Mouse (Mus musculus) embryo, embryonic 9.5 days (tissue): ENCODE measurements around the gene Dus2.
"Not testable (repeated sequence)": the region's sequence is repeated elsewhere in the genome, so short reads cannot be mapped to it uniquely, and the experiment has no call there.

ENCODE experiments used
- DNase-seq: peaks from one replicate; pipeline ENCODE4 v3.0.0-alpha.2; 2017; ENCODE audit errors: extremely low spot score

The Dus2 gene

DNA sequence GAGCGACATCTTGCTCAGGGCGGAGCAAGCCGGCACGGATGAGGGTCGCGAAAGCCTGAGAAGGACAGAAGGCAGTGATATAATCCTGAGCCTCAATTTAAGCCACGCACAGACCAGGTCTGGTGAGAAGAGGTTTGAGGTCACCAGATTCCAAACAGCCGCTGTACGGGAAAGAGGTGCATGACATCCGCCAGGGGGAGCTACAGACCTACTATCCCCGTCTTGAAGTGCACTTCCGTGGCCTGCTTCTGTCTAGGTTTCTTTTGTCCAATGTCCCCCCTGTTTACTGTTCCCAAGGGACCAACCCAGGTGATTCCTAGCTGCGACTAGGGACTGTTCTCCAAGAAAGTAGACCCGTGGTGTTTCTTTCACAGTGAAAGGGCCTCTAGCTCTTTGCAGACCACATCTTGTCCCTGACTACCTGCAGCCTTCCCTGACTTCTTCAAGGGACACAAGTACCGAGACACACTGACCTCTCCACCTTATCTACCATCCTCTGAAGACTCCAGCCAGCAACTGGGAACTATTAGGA lies at the start of gene Dus2:
TSS of gene Dus2 (plus strand) at position 482 of the 532 bp plus-strand sequence.
- DNase-seq, result peak; percentile 80

DNA sequence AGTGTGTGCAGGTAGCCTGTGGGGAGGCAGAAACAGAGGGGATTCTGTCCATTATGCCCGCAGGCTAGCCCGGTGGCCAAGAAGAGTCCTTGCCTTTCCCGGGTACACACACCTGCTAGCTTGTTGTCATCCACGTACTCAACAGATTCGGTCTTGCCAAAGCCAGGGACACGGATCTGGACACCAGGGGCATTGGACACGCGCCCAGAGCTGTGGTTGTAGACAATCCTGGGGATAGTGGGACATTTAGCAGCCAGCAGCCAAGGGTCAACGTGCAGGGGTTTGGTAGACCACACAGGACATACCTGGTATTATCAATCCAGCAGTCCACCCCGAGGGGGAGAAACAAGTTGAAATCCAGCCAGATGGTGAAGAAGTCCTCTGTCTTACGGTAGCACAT lies 49.1 kb upstream of the Dus2 start:
- DNase-seq, result no peak

DNA sequence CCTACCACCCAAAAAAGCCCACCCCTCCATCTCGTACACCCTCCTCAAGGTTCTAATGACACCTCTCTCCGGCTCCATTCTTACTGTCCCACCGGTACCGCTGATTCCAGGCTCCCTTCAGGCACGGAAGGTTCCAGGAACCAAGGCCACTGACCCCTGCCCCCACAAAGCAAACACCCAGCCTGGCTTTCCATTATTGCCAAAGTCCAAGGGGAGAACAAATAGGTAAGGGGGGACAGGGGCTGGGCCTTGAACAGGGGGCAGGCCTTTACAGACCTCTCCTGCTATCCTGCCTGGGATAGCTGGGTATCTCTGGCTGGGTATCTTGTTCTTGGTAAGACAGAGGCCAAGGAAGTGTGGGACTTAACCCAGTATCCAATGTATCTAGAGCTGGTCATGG lies 48.6 kb upstream of the Dus2 start:
- no peak for DNase-seq

DNA sequence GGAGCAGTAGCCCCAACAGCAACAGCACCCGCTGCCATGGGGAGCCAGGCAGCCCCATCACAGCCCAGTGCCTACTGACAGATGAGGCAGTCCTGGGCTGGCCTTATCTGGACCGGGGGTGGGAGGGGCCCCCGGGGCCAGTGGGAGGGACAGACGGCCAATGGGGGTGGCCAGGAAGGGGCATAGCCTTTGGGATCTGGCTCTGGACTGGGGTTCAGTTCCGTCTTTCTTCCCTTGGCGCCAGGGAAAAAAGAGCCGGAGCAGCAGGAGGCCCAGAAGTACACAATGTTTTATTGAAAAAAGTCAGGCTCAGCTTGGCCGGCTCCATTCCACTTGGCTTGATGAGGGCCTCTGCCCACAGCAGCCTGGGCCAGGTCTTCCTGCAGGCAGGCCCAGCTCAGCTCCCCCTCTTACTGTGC lies 47.8 kb upstream of the Dus2 start, which contains the start of gene Lcat:
TSS of gene Lcat (minus strand) at position 62 of the 419 bp plus-strand sequence.
- no peak for DNase-seq

DNA sequence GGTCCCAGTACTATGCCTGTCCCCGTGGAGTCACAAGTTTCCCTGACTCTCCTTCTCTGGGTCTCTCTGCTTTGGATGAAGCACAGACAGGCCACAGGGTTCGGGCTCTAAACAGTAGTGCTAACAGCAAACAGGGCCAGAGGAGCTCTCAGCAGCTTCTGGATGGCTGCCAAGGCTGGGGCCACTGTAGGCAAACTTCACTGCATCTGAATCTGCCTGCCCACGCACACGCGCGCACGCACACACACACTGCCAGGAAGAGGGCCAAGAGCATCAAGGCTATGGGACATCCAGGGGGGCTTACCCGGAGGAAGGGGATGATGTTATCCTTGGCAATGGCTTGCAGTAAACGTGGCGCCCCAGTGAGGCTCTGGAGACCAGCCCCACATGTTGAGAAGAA lies 41.8 kb upstream of the Dus2 start:
- no peak for DNase-seq

DNA sequence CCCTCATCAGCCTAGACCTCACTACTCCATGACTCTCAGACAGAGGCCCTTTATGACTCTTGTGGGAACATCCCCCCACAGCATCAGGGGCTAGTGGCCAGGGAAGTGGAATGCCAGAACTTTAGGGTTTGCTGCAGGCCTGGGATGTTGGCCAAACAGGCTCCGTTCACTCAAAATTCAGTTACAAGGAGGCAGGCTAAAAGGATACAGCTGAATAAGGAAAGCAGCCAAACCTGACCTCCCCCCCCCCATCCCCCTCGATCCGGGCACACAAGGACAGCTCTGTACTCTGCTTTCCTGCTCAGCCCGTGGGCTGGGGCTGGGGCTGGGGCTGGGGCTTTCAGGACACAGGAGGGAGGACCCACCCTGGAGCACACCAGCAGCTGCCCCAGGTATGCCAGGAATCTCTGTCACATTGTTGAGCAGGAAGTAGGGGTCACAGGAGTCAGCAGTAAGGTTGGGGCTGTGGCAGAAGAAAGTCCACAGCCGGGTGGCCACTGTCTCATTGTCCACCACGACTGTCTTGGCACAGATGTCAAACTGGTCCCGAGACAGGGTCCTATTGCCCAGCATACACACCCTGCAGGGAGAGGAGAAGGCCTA lies 40.0 kb upstream of the Dus2 start:
- DNase-seq, result peak; percentile 19

DNA sequence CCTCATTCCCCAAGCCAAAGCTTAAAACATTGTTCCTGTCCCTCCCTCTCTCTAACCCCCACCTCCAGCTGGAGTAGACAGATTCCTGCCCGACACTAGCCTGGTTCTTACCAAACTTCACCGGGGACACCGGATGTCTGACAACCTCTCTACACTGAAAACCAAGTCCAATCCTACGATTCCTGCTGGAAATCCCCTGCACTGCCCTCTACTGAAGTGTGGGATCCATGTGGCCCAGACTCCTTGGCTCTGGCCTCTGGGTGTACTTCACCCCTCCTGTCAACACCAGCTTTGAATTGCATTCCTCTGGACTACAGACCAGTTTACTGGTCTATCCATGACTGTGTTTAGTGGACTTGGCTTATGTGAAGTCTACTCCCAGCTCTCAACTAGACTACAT lies 34.6 kb upstream of the Dus2 start:
- DNase-seq, result no peak

DNA sequence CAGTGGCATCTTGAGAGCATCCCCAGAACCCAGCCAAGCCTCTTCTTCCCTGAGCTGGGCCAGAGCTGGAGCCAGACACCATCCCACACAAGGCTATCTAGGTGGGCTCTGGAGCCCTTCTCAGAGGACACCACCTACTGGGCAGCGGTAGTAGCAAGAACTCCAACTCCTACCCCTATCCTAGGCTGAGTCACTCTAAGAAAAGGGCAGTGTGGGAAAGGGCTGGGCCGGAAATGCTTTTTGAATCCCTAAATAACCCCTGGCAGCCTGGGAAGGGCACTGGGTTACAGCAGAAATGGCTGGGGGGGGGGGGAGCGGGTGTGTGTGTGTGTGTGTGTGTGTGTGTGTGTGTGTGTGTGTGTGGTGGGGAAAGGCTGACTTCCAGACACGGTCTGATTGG lies 33.3 kb upstream of the Dus2 start:
- no peak for DNase-seq

DNA sequence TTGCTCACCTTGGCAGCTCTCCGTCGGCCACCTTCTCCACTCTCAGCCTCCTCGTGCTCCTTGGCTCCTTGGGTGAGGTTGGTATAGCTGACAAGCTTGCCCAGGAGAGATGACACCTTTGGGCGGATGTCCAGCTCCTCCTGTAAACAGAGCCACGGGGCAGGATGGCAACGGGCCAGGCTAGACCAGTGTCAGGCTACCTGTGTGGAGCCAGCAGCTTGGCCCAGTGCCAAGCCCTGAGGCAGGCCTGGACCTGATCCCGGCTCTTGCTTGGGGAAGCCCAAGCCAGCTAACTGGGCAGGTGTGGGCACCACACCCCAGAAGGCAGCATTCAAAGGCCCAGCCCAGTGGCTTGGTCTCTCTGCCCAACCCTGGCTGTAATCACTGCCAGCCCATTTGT lies 31.8 kb upstream of the Dus2 start:
- DNase-seq, result no peak

DNA sequence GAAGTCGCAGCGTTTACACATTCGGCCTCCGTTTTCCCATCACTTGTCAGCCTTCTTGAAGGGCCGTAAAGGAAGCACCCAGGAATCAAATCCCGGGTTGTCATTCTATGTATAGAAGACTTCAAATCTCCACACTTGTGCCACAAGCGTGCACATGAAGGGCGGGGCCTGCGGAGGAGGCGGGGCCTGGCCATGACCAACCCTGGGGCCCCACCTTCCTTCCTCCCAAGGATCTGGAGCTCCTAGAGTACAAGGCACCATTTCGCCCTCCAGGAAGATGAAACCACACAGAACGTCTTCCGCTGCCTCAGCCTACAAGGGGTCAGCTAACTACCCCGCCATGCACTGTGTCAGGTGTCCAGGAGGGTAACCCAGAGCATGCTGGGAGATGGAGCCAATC lies 30.0 kb upstream of the Dus2 start:
- DNase-seq, result no peak

DNA sequence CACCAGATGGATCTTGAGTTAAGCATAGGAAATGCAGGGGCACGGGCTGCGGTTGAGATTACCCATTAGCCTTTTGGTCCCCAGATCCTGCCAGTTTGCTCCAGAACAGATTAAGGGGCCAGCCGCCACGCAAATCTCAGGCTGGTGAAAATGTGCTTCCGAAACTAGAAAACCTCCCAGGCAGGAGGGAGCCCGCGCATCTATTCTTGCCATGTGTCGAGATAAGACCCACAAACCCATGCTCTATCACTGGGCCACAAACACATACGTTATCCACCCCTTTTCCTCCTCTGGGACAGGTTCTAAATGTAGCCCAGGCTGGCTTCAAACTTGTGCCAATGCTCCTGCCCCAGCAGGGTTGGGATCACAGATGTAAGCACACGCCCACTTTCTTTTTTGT lies 29.6 kb upstream of the Dus2 start:
- DNase-seq, result no peak

DNA sequence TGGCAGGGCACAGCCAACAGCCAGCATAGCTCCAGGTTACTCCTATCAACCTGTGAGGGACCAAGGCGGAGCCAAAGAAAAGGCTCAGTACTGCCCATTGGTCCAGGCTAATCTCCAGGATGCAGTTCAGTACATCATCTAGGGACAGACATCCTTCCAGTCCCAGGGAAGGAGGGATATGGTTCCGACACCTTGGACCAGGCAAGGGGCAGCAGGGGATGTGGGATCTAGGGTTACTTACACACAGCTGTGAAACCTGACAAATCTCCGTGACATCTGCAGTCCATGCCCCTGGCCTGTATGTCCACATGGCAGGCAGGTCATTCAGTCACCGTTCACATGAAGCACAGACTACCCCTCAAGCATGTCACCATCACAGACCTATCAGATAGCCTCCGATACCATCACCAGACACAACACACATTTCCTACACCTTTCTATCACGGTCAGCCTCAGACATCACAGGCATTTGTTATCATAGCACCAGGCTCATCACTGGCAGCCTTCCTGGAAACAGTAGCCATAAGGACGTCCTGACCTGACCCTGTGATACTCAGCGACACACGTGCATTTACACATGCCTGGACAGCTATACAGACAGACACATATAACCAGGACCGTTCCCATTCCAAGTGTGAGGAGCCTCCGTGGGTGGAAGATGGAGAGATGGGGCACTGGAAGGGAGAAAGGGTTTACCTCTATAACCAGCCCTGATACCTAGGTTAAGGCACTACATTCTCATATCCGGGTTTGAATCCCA lies 26.5 kb upstream of the Dus2 start:
- DNase-seq, result no peak

DNA sequence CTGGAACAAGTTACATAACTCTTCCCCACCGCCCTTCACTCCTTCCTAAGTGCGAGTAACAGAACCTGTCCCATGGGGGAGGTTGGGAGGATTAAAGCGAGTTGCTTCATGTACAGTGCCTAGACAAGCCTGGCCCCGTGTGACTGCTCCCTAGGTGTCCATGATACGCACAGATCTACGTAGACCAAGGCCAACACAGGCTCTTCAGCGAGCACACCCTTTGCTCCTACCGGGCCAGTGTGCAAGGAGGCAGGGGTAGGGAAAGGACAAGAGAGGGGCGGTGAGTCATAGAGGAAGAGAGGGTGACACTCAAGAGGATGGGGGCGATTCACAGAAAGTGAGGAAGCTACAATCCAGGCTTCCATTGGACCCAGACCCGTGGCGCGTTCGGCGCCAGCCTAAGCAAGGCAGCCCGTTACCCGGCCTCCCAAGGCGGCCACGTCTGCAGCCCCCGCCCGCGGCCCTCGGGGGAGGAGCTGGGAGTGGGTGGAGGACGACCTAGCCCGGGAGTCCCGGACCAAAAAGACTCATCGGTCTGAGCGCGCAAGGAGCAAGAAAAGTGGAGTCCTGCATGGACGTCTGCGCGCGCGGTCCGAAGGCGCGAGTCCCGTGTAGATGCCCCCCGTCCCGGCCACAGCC lies 25.8 kb upstream of the Dus2 start:
- DNase-seq, result peak; percentile 61

DNA sequence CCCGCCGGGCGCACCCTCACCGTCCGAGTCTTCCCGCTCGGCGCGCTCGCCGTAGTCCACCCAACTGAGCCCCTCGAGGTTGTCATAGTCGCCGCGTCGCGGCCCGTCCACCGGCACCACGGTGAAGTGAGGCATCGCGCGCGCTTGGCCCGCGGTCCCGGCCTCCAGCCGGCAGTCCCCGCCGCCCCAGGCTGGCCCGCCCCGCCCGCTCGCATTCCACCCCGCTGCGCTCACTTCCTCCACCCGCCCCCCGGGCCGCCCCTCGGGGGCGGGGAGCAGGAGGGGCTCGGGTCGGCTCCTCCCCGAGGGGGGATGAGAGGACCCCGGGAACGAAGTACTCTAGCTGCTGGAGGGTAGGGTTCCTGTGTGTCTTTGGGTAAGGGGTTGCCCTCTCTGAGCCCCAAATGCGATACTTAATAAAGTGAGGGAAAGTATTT lies 25.2 kb upstream of the Dus2 start, which contains the start of gene Slc12a4:
TSS of gene Slc12a4 (minus strand) at position 193 of the 437 bp plus-strand sequence.
- DNase-seq, result peak; percentile 91

DNA sequence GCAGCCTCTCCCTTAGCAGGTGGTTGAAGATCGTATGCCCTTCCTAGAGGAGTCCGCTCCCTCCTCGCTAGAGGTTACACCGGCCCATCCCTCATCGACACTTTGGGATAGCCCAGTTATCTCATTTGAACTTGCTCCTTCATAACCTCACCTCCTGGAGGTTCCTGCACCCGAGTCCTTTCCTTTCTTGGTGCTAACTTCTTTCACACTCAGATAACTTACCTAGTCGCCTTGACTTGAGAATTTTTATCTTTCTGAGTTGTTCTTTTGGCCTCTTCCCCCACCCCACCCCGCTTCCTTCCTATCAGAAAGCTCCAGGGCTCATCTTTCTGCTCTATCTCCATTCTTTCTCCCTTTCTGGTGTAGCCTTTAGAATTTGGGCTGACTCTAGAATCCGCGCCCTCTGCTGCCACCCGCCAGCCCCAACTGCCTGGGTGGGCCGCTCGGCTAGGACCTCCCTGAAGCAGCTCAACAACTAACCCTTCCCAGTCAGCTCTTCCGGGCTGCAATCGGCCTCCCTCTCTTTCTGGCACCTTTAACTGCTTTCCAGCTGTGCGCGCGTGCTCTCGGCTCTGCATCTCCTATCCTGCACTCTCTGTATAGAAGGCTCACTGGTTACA lies 24.3 kb upstream of the Dus2 start:
- peak; percentile 55 for DNase-seq

DNA sequence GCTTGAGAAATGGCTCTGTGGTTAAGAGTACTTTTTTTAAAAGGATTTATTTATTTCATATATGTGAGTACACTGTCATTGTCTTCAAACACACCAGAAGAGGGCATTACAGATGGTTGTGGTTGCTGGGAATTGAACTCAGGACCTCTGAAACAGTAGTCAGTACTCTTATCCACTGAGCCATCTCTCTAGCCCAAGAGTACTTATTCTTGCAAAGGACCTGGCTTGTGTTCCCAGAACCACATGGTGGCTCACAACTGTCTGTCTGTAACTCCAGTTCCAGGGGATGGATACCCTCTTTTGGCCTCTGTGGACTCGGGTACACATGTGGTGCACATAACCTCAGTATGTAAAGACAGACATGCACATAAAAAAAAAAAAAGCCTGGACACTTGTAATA lies 21.8 kb upstream of the Dus2 start:
- DNase-seq, result no peak

DNA sequence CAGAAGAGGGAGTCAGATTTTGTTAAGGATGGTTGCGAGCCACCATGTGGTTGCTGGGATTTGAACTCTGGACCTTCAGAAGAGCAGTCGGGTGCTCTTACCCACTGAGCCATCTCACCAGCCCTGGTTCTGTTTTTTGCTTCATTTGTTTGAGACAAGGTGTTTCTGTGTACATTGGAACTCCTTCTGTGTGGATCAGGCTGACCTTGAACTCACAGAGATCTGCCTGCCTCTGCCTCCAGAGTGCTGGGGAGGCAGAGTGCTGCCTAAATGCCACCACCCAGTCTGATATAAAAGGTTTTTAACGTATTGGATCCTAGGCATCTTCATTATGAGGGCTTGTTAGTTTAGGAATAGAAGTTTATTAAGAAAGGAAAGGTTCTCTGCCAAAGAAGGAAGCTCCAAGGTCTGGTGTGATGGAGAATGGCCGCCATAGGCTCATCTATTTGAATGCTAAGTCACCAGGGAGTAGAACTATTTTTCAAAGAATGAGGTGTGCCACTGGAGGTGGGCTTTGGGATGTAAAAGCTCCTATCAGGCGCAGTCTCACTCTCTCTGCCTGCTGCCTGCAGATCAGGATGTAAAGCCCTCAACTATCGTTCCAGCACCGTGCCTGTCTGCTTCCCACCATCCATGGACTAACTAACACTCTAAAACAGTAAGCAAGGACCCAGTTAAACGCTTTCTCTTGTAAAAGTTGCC lies 20.0 kb upstream of the Dus2 start:
- no peak for DNase-seq

DNA sequence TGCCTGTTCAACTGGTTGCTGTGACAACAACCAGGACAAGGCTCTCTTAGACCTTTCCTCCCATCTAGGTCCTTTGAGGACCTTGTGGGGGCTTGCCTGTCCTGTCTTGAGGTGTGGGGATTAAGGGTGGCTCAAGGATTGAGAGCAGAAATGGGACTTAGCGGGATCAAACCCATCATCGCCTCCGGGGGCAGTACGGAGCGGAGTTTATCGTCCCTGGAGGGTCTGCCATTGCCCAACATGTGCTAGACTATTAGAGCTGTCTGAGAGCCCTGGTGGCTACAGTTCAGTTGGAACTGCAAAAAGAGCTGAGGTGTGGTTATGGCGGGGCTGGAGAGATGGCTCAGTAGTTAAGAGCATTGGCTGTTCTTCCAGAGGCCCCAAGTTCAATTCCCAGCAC lies 15.8 kb upstream of the Dus2 start:
- no peak for DNase-seq

DNA sequence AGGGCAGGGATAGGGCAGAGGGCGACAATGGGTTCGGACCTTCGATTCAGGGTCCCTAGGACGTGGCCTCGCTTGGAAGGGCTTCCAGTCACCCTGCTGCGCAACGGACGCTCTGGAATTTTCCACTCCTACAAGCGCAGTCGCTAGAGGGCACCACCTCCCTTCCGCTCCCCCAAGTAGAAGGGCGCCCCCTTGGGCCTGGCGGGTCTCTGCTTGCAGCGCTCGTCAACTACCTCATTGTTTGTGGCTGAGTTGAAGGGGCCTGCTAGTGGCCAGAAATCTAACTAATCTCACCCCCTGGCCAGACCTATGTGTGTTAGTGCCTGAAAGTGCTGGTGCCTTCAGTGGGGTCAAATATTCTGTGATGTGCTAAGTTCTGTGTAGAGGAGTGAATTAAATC lies 11.8 kb upstream of the Dus2 start, which contains the start of gene Dpep3:
TSS of gene Dpep3 (minus strand) at position 105 of the 400 bp plus-strand sequence.
- DNase-seq, result no peak

DNA sequence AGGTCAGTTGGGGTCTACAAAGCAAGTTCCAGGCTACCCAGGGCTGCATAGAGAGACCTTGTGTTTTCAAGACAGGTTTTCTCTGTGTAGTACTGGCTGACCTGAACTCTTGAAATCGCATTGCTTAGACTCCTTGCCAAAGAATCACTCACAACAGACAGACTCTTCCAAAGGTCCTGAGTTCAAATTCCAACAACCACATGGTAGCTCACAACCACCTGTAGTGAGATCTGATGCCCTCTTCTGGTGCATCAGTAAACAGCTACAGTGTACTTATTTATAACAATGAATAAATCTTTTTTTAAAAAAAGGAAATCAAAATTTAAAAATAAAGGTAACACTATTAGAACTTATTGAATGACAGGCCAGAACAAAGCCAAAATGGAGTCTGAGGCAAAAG lies 10.0 kb upstream of the Dus2 start:
- no peak for DNase-seq

DNA sequence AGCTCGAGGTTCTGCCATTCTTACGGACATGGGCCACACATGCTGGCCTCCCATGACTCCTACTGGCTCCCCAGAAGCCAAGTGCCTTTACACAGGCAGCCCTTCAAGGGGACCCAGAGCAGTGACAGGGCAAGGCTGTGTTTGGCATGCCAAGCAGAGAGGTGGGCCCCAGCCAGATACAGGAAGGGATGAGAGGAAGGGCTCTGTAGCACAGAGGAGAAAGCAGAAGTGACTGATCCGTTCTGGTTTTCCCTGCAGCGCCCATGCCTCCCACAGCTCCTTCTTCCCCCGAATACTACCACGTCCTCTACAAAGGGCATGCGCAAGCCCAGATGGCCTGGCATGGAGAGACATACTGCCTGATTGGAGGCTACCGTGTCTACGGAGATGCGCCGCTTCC lies 7.7 kb upstream of the Dus2 start:
- DNase-seq, result not testable (repeated sequence)

DNA sequence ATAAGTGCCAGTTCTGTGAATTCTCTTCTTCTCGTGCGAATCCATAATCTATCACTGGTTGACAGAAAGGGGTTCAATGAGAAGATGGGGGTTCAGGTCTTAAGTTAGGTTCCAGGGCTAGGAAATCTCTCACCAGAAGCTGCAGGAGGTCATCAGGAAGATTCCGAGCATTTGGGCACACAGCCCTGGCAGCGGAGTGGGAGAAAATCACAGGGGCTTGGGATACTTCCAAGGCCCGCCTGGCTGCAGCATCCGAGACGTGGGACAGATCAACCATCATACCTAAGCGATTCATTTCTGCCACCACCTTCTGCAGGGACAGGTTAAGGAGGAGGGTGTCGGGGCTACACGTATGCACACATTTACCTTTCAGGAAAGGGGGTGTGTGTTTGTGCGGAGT lies 2.6 kb upstream of the Dus2 start:
- DNase-seq, result no peak
